Mouse (Mus musculus): Measurements from ENCODE around the gene Smim12.

The Smim12 gene

DNA sequence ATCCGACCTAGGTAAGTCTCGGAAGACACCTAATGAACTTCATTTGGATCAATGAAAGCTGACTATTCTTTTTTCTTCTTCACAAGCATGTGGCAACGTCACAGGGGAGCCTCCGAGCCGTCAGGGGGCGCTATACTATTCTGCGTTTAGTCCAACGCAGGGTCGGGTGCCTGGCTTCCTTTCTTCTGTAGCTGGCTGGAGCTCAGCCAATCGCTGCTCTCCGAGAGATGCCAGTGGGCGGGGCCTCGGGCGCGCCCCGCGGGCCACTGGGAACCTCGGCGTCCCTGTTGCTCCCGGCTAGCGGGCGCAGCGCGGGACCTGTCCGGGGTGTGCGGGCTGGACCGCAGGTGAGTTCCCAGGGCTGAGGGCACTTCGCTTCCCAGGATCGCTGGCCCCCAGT is at the start of gene Smim12:
Gene Smim12 (plus strand): TSS at position 233 of the 400 bp plus-strand sequence.
- in situ Hi-C loops (cut with MboI, MseI): loop anchor here (10.0 to 25.0 kb wide), 2 partner anchors 189 to 1081 kb away; partner anchors contain the start of gene Sh3d21 (in 1 of the 2)

DNA sequence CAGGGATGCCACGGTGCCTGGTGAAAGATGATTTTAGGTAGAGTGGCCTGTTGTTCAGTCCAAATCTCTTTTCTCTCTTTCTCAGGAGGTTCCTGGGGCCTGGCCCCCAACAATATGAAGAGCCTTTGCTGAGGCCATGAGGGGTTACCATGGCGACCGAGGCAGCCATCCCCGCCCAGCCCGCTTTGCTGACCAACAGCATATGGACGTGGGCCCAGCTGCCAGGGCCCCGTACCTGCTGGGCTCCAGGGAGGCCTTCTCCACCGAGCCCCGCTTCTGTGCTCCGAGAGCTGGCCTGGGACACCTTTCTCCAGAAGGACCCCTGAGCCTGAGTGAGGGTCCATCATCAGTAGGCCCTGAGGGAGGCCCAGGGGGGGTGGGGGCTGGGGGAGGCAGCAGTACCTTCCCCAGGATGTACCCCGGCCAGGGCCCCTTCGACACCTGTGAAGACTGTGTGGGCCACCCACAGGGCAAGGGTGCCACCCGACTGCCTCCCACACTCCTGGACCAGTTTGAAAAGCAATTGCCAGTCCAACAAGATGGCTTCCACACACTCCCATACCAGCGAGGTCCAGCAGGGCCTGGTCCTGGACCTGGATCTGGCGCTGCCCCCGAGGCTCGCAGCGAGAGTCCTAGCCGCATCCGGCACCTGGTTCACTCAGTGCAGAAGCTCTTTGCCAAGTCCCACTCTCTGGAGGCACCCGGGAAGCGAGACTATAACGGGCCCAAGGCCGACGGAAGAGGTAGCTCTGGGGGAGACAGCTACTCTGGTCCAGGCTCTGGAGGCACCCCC is 48.9 kb upstream of the Smim12 start:
- in situ Hi-C loops (cut with MboI, MseI): no loop called here

DNA sequence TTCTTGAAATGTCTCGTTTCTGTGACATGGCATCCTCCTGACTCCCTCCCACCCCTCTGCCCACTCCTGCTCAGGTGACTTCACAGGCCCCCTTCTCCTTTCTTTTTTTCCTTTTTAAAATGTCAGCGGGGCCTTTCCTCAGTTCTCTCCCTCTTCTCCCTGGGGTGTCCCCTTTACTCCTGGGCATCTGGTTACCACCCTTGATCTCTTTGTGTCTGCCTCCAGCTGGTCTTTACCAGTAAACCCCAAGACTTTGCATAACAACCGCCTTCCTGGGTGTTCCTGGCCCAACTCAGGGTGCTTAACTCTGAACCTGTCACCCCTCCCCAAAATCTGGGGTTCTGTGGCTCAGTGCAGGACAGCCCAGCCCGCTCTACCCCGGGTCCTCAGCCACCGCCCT is 45.0 kb upstream of the Smim12 start:
- in situ Hi-C loops (cut with MboI, MseI): no loop called here

DNA sequence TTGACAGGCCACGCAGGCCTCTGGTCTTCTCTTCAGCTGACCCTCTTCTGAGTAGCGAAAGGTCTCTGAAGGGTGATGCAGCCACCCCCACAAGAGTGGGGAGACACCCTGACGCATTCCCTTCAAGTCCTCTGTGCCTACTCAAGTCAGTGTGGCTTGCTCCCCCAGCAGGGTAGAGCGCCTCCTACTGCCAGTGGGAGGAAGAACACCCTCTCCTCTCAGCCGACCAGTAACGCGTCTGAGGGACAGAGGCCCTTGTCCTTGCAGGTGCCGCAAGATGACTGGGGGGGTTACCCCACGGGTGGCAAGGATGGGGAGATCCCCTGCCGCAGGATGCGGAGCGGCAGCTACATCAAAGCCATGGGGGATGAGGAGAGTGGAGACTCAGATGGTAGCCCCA is 44.2 kb upstream of the Smim12 start:
- in situ Hi-C loops (cut with MboI, MseI): no loop called here

DNA sequence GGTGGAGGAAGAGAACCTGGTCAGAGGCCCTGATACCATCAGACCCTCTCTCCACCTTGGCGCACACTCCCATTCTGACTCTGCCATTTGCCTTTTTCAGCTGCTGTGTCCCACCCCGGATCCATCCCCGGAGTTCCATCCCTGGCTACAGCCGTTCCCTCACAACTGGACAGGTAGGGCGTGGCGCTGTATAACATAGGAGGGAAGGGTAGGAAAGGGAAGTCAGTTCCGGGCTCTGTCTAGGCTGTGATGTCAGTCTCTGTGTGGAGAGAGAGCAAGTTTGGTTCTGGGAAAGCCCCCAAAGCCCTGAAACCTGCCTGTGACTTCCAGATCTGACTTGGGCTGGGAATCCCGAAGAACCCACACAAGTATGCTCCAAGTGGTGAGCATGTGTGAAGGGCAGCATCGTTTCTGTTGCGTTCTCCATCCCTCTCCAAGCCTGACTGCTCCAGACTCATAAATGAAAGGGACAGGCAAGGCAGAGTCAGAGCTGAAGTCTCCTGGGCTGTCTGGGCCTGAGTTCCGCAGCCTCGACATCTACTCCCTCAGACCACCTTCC is 43.3 kb upstream of the Smim12 start:
- in situ Hi-C loops (cut with MboI, MseI): no loop called here

DNA sequence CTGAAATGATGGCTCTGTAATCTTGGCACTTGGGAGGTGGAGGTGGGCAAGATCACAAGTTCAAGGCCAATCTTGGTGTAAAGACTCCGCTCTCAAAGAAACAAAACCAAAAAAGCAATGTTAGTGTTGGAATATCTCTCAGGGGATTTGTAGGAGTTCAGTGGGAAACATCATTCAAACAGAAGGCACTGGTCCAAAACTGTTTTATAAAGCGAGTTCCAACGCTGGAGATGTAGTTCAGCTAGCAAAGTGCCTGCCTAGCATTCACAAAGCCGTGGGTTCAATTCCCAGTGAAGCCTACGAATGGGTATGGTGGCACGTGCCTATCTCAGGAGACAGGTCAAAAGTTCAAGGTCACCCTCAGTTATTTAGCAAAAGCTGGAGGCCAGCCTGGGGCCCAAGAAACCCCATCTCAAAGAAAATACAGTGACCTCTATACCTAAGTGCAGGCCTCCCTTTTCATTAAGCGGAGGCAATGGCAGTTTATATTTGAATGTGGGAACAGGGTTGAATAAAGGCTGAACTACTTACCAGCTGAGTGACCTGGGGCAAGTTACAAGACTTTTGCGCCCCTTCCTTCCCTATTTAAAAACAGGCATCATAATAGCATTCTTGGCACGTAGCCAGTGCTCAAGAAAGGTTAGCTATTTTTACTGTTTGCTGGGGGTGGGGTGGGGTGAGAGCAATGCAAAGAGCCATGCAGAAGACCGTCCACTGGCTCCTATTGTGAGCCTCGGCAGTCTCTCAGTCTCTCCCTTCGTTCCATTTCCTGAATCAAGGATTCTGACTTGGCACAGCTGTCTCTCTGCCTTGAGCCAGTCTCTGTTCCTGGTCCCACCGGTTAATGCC is 42.6 kb upstream of the Smim12 start:
- in situ Hi-C loops (cut with MboI, MseI): no loop called here

DNA sequence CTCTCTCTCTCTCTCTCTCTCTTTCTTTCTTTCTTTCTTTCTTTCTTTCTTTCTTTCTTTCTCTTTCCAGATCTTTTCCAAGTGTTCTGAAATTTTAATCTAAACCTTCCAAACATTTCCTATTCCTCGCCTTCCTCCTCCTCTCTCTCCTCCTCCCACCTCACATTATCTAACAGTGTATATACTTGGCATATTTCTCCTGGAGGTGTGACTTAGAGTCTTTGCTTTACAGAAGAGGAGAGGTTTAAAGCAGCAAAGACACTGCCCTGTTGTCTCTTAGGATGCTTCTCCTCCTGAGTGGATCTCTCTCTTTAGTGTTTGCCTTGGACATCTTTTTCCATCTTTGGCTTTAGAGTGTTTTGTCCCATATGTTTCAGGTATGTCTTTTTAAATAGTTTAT is 40.5 kb upstream of the Smim12 start:
- in situ Hi-C loops (cut with MboI, MseI): no loop called here

DNA sequence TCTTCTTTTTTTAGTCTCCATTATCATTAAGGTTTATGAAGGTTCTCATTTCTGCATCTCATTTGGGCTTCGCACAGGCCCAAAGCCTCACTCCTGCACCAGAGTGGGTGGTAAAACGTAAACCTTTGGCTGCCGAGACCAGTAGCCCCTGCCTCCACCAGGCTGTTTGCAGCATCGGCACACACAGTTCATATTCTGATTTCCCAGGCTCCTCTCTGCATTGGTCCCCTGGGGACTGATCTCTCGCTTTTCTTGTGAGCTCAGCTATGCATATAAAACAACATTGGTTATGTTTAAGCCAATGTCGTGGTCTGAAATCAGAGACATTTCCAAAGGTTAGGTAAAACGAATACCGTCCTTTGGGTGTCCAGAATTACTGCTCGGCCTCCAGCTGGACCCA is 32.3 kb upstream of the Smim12 start:
- in situ Hi-C loops (cut with MboI, MseI): no loop called here

DNA sequence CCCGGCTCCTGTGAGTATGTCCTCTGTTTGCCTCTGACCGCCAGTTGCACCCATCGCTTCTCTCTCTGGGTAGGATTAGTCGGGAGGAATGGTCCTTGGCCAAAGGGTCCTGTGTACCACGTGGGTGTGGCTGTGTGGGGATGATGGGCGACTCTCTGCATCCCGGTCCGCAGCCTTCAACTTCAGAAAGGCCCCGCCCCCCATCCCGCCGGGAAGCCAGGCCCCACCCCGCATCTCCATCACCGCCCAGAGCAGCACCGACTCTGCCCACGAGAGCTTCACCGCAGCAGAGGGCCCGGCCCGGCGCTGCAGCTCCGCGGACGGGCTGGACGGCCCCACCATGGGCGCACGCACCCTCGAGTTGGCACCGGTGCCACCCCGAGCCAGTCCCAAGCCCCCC is 29.1 kb upstream of the Smim12 start:
- in situ Hi-C loops (cut with MboI, MseI): no loop called here

DNA sequence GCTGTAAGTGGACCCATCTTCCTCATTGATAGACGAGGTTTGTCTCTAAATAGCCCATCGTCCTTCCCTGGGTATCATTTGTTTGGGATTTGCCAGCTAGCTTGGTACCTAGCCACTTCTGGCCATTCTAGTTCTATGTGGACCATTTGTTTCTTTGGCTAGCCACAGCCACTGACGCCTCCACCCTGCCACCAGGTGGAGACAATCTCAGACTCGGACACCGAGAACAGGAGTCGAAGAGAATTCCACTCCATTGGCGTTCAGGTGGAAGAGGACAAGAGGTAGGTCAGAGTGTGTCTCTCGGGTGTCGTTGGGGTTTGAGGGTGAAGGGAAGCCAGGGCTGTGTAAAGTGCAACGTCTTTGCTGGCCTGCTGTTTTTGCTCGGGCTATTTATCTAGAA is 28.5 kb upstream of the Smim12 start:
- in situ Hi-C loops (cut with MboI, MseI): no loop called here

DNA sequence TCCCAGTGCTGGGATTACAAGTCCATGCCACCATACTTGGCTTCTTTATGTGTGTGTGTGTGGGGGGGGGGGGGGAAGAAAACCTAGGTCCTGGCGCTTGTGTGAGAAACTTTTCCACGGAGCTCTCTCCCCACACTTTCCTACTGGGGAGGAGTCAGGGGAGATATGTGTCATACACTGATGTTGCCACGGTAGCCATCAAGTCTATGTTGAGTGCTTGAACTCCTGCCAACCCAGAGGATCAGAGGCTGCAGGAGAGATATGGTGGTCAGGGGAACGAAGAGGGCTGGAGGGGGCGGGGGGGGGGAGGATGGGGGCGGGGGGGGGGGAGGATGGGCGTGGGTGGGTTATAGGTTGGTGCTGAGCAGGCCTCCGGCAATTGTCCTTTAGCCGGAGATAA is 27.8 kb upstream of the Smim12 start:
- in situ Hi-C loops (cut with MboI, MseI): no loop called here

DNA sequence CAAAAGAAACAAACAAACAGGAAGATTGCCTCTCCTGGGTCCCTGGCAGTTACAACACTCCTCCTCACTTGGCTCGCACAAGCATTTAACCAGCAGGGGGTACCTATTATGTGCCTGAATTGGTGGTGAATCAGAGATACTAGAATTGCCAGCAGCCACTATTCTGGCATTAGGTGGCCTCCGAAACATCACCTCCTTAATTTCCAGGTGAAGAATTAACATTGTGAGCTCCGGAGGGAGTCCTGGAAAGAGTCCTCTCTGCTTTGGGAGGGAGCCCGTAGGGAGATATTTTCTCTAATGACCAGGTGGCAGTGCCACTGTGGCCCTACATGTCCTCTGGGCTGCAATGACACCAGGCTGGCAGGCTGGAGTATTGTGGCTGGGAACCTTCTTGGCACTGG is 27.3 kb upstream of the Smim12 start:
- in situ Hi-C loops (cut with MboI, MseI): no loop called here

DNA sequence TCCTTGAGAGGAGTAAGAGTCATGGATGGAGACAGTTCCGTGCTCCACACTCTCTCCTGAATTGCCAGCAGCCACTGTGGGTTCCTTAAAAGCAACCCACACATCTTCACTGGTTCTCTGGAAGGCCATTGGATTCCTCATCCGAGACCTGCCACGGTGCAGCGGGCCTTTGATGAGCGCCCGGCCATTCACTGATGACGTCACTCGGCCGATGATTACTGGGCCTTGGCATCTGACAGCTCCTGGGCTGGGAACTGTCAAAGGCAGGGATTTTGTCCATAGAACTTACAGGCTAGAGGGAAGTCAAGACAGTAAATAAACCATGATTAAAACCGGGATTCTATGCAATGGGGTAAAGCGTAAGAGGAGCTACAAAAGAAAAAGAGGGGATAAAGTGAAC is 26.5 kb upstream of the Smim12 start:
- in situ Hi-C loops (cut with MboI, MseI): no loop called here

DNA sequence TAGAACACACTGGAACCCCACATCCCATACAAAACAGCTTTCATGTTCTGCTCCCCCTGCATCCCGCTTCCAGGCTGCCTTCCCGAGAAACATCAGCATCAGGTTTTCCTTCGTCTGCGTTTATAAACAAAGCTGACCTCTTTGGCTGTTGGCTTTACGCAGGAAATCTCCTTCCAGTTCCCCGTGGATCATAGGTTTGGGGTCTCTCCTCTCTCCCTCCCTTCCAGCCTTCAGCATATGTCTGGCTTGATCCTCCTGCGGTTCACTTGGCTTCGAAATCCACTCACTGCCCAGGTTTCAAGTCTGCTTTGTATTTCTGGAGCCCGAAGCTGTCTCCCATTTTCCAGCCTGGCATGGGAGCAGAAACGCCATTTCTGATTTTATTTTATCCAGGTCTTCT is 20.3 kb upstream of the Smim12 start:
- in situ Hi-C loops (cut with MboI, MseI): no loop called here

DNA sequence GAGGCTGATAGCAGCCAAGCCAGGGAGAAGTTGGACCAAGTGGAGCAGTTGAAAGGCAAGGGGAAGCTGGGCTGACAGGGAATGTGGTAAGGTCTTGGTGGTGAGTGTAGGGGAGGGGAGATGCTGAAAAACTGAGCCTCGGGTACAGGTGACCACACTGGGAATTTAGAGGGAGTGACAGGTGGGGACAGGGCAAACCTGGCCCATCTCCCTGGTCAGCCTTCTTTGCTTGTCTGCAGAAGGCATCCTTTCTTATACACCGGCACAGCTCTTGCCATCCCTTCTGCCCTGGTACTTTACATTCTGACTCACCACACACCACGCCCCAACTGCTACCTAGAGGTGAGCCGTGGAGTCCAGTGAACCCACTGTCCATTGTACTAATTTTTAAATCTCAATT is 19.8 kb upstream of the Smim12 start:
- in situ Hi-C loops (cut with MboI, MseI): no loop called here

DNA sequence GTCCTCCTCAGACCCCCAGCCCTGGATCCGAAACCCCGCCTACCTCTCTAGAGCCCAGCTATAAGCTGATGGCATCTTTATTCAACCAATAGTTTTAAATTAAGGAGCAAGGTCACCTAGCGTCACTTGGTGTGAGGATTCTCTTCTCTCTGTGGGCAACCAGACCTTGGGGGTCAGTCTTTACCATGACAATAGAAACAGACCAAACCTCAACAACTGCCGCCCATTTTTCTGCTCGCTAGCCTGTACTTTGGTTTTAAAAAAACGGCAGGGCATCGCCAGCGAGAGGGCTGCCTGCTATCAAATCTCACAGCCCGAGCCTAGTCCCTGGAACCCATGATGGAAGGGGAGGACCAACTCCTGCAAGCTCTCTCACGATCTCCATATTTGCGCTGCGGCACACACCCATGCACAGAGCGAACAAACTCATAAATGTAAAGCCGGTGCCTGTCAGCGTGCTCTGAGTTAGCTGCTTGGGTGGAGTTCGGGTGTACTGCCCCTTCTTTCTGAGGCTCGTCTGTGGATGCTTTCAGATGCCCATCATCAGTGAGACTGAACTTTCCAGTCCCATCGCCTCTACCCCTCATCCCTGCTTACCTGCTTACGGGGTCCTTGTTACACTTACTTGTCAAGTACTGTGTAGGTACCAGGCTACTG is 19.0 kb upstream of the Smim12 start:
- in situ Hi-C loops (cut with MboI, MseI): loop anchor here in 1 of 2 experiments (25.0 kb wide), 1 partner anchor 1062 kb away; the partner anchor contains the start of gene Sh3d21

DNA sequence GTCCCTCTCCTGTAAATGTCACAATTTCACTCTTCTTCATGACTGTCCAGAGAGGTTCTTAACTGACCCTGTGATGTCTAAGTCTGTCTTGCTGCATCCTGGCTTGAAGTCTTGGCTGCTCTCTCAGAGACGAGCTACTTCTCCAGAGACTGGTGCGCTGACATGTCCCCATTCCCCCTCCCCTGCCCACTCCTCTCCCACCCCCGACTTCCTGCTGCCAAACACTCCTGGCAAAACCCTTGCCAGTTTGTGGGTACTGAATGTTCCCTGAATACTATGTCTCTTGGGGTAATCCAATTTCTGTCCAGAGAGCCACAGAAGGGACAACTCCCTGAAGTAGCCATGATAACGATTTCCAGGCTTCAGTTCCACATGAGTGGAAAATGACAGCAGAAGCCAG is 17.5 kb upstream of the Smim12 start:
- in situ Hi-C loops (cut with MboI, MseI): loop anchor here in 1 of 2 experiments (25.0 kb wide), 1 partner anchor 1064 kb away; the partner anchor contains the start of gene Sh3d21

DNA sequence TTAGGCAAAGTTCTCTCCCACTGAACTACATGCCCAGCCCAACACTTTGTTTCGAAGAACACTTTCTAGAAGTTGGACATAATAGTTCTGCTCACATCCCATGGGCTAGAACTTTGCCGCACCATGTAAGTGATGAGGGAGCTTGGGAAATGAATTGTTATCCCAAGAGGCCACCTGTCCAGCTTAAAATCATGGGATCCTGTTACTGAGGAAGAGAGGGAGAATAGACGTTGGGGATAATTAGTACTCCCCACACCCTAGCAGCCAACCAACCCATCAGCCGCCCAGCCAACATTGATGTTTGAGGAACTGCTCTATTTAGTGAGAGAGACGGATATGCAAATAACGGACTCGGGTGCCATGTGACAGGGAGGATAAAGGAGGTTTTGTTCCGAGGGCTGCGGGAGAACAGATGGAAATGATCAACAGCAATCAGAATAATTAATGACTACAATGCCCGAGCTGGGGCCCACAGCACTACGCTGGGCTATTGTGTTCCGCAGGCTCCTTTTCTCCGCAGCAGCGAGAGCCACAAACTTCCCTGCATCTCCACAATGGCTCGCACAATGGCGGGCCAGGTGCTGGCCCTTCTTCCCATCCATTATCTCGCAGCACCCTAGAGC is 16.4 kb upstream of the Smim12 start:
- in situ Hi-C loops (cut with MboI, MseI): loop anchor here in 1 of 2 experiments (25.0 kb wide), 1 partner anchor 1065 kb away; the partner anchor contains the start of gene Sh3d21

DNA sequence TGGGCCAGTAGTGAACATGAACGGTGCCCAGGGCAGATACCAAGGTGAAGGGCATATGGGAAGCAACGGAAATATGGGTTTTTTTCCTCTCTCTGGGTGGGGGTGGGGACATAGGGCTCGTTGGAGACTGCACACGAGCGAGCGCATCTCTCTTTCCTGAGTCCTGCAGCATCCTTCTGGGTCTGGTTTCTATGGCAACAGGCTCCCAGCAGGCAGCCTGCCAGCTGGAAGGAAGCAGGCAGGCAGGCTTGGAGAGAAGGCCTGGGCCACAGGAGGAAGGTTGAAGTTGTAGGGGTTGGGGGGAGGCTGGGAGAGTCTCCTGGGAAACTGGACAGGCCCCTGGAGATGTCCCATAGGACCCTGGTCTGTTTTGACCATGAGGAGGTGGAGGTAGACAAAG is 11.6 kb upstream of the Smim12 start:
- in situ Hi-C loops (cut with MboI, MseI): loop anchor here in 1 of 2 experiments (25.0 kb wide), 1 partner anchor 1070 kb away; the partner anchor contains the start of gene Sh3d21

DNA sequence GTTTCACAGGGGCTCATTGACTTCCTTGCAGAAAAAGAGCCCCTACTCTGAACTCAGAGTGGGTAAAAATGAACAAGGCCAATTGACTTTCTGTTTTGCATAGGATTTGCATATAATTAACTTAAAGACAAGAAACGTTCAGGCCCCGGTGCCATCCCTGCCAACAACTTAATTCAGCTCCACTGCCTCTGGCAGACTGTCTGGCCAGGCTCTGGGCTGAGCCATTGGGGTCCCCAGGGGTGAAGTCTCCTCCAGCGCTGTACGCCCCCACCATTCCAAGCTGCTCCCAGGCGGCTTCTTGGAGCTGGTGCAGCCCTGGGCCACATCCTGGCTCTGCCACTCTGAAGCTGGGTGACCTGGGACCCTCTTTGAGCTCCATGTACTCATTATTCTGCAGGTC is 11.0 kb upstream of the Smim12 start:
- in situ Hi-C loops (cut with MboI, MseI): loop anchor here in 1 of 2 experiments (25.0 kb wide), 1 partner anchor 1070 kb away; the partner anchor contains the start of gene Sh3d21

Data from T-helper 17 cell (primary cell).